Mouse (Mus musculus): ENCODE measurements at regions not wholly inside any gene's neighbourhood (a gene's known extent, or its start where the extent isn't known, plus 50 kb on each side); places are given as distances from the start of the nearest gene placed in this dataset.

DNA sequence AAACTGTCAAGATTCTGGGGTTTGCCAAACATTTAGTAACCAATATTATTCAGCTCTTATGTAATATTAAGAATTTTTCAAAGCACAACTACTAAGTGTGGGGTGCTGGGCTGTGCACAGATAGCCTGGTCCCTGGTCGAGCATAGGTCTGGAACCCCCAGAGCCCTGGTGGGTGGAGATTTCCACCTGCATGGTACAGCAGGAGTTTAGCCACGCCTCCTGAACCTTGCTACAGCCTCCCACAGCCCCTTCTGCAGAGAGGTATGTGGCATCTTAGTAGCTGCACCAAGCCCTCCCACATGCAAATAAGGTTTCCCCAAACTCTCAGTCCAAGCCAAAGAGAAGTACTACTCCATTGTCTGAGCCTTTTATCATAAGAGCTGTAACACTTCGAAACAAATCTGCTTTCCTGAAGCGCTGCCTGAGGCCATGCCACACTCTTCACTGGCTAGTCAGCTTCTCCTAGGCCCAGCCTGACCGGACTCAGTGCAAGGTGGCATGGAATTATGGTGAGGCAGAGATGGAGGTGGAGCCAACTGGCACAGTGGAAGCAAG, 116.1 kb downstream of the Ube2e3 start:
- TF ChIP-seq CTCF (IDR thresholded peaks at IDR 0.05; ENCODE audit: low read depth) = no peak
- no peak for TF ChIP-seq EP300 (IDR thresholded peaks at IDR 0.05; ENCODE audit: low read depth)

All from liver, embryonic 14.5 days (tissue).